Mouse (Mus musculus): ENCODE measurements around the gene Crot.
"Not testable (repeated sequence)": the region's sequence is repeated elsewhere in the genome, so short reads cannot be mapped to it uniquely, and the experiment has no call there.

The Crot gene

DNA sequence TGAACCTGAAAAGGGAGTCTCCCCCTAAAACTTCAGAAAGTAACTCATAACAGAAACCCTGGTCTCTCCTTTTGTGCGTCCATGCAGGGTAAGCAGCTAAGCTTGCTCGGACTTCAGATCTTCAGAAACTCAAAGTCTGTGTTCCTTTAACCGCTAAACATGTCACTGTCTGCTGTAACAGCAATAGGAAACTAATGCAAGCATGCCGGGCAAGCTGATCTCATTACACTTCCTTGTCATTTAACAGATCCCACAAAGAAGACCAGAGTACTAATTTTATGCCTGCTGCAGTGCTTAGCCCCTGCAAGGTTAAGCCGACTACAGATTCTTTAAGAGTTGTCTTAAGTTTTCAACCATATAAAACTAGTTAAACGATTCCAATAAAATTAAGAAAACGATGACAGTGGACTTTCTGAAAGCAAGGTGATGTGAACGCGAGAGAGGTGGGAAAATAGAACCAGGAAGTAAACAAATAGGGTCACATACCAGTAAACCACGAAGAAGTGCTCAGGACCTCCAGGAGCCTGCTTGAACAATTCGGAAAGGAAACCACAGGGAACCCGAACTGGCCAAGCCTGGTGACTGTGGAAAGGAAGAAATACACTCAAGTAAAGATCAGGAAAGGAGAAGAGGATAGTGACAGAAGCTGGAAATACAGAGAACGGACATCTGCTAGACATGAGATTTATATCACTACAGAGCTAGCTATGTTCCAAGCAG is 998 bp downstream of the Crot start:
- DNase-seq (ENCODE audit: low read depth, low spot score): no peak

DNA sequence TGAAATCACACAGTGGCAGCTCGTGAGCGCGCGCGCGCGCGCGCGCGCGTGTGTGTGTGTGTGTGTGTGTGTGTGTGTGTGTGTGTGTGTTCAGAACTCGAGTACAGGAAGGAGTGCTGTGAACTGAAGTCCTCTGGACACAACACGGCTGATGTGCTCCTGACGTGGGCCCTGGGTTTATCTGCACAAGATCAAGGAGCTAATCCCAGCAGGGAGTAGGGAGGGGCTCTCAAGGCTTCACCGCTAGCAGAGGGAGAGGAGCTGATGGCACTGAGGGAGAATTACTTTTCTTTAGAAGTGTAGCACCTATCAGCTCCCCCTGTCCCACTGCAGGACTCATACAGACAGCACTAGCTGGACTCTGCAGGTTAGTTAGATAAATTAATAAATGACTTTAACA is 5.5 kb downstream of the Crot start:
- DNase-seq (ENCODE audit: low read depth, low spot score): no peak

DNA sequence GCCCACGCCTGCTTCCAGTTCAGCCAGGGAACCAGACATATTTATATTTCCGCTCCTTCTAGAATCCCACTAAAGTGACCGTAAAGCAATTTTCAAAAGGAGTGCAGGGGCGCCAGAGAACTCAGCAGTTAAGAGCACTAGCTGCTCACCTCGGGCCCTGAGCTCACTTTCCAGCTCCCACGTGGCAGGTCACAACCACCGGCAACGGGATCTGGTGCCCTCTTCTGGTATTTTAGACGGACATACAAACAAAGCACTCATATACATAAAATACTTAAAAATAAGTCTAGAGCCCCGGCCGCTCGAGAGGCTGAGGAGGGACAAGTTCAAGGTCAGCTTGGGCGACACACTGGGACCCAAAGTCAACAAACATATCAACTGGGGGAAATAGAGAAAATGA is 6.6 kb downstream of the Crot start:
- no peak for DNase-seq (ENCODE audit: low read depth, low spot score)

DNA sequence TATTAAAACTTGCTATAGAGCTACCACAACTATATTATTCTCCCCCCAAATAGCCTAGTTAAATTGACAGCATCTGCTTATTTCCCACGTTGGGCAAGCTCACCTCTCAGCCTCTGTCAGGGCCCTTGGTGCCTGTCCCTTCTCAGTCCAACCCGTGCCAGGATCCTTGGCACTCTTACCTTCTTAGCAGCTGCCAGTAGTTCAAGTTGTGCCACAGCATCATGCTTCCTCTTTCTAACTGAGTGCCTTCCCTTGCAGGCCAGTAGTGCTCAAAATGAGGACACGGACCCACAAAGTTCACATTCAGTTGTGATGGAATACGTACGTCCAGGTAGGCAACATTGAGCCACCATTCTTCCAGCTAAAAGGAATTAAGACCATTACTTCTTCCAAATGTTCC is 9.2 kb downstream of the Crot start:
- no peak for DNase-seq (ENCODE audit: low read depth, low spot score)

DNA sequence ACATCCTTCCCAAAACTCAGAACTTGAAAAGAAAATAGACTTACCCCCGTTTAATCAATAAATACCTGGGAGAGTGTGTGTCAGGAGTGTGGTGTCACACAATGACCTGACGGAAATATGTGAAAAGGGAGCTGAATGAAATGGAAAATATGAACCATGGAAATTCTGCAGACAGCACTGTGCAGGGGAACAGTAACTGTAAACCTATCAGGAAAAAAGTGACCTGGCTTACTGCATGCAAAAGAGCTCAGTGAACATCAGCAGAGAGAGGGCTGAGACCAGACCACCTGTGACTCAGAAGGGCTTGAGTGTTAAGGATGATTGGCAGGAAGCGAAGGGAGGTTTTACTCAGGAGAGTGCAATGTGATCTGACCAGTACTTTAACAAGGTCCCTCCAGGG is 11.7 kb downstream of the Crot start:
- no peak for DNase-seq (ENCODE audit: low read depth, low spot score)

DNA sequence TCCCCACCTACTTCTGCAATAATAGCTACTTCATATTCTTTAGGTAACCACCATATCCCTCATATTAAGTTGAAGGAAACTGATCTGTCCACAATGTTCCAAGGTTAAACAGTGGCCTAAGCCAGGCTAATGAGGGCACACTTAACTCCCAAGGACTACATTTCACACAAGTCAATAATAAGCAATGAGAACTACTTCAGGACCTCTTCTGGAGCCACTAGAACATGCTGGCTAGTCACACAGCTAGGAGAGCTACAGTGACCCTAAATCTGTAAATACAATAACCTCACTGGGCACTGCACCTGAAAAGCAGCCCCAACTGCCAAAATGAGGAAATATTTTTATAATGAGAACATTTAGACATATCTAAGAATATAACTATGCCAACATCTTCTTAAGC is 22.4 kb downstream of the Crot start:
- DNase-seq (ENCODE audit: low read depth, low spot score): no peak

DNA sequence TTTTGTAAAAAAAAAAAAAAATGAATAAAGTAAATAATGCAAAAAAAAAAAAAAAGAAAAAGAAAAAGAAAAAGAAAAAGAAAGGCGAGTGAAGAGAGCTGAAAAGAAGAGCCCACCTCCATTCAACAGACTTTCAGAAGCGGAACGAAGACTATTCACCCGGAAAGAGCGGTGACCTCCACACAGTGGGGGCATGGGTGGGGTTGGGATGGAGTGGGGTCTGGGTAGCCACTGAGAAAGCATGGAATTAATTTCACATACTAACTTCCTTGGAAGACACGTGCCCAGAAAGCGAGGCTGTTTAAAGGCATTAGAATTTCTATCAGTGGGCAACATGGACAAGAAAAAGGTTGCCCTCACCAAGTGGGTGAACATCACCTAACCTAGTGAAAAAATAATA is 24.8 kb downstream of the Crot start:
- peak; percentile 6 for DNase-seq (ENCODE audit: low read depth, low spot score)

DNA sequence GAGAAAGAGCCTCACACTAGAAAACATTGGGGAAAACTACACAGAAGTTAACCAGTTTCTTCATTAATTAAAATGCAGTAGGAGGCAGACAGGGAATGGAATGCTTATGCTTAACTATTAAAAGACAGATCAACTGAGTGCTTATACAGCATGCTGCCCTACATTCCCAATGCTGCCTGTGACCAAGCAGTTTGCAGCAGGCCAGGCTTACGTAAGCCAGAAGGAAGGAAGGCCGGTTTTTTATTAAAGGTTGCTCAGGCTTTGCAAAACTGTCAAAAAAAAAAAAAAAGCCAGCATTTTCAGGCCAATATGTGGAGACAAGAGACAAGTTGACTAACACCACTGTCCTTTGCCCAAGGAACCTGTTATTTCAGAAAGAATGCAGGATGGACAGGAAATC is 26.4 kb downstream of the Crot start:
- DNase-seq (ENCODE audit: low read depth, low spot score): no peak

DNA sequence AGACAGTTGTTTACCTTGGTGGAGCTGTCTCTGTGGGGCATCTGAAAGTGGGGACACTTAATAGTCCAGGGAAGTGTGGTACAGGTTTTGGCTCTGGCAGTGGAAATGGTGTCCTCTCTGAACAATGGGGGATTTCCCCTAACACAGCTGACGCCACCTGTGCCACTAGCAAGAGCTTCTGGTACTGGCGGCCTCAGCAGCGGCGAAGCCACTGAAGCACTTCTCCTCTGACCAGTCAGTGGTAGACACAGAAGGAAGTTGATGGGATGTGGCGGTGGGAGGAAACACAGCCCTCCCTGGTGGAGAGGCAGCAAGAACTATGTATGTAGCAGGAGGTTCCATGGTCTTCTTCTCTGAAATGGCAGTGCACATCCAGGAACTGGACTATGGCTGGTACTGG is 32.6 kb downstream of the Crot start:
- no peak for DNase-seq (ENCODE audit: low read depth, low spot score)

DNA sequence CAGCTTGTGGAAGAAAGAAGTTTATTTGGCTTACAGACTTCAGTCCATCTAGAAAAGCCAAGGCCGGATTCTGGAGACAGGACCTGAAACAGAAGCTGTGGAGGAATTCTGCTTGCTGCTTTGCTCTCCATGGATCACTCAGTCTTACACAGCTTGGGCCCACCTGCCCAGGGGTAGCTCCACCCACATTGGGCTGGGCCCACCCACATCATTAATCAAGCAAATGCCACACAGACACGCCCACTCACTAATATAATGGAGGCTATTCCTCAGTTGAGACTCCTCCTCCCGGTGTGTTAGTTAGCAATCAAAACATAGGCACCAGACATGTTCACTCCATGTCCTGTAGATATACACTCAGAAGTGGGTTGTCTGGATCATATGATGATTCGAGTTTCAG is 36.6 kb downstream of the Crot start:
- DNase-seq (ENCODE audit: low read depth, low spot score): no peak

DNA sequence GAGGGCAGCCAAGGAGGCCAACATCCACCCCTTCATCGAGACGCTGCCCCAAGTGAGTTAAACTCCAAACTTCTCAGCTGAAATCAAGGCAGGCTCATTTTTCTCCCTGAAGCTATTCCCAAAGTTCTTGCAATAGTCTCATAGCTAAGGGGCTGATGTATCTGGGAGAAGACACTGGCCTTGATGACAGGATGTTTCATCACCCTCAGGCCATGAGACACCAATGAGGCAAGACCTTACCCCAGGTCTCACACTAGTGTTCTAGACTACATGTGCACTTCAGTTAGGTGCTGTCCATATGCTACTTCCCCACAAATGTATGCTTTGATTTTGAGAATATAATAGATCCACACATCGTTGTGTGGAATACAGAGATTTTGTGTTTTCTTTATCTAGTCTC is 41.6 kb downstream of the Crot start:
- DNase-seq (ENCODE audit: low read depth, low spot score): no peak

DNA sequence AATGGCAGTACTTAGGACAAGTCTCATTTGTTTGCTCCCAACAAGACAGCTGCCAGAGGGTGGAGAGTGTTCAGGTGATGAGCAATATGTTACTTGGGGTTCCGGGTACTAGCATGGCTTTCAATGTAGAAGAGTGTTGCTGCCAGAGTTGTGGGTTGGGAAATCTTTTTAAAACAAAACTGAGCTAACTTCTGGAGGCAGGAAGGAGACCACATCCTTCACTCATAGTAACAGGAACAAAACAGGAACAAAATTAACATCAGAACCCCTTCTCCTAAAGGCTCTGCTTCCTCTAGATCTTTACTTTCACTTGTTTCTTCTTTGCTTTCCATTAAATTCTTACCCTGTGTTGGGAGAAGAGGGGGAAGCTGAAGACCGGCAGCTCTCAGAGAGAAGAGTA is 43.5 kb downstream of the Crot start:
- DNase-seq (ENCODE audit: low read depth, low spot score): no peak

DNA sequence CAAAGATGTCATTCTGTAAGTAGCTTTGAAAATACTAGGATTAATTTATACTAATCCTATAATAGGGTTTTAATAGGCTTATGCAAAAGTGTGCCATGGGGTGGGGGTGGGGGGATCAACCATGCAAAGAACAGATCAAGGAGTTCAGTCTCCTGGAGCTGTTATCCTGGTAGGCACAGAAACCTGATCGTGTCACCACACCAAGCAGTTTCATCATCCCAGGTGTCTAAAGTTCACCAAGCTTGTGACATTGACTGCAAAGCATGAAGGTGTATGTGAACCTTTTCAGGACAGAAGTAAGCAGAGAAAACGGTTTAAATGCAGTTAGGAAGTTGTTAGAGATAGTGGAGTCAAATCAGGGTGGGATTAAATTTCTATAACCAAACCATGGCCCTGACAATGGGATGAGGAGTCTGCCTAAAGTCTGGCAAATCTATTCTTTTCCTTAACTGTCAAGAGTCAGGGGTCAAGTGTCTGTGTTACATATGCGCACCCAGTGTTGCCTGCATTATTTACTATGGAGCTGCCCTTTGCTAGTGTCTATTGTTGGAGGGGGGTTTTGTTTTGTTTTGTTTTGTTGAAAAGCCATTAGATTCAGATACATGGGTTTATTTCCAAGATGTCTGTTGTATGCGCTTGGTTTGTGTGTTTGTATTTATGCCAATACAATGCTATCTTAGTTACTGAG is 49.6 kb downstream of the Crot start:
- DNase-seq (ENCODE audit: low read depth, low spot score): no peak

DNA sequence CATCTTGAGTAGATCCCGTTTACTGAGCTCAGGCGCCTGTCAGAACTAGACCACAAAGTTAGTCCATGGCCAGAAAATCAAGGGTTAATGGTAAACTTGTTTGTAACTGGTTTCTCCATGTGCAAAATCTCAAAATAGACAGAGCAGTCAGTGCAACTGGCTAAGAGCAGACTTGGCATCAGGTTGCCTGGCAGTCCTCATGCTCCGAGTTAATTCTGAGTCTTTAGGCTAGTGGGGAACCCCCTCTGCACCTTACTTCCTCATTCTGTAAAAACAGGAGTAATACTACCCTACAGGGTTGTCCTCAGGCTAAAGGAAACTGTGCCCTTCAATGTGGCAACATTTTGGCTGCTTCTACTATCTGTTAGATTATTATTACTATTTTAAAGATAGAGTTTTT is 53.3 kb downstream of the Crot start:
- DNase-seq (ENCODE audit: low read depth, low spot score): no peak

DNA sequence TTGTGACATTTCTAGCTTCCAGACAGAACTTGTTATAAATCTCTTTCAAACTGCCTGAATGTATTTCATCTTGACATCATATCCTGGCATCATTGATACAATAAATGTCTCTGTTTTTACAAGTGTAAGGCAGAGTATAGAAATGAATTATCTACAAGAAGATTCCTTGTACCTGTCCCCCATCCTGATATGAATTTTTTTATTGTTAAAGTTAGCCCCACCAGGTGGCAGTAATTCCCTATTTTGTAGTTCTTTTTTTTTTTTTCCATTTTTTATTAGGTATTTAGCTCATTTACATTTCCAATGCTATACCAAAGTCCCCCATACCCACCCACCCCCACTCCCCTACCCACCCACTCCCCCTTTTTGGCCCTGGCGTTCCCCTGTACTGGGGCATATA is 55.9 kb downstream of the Crot start:
- not testable (repeated sequence) for DNase-seq (ENCODE audit: low read depth, low spot score)

DNA sequence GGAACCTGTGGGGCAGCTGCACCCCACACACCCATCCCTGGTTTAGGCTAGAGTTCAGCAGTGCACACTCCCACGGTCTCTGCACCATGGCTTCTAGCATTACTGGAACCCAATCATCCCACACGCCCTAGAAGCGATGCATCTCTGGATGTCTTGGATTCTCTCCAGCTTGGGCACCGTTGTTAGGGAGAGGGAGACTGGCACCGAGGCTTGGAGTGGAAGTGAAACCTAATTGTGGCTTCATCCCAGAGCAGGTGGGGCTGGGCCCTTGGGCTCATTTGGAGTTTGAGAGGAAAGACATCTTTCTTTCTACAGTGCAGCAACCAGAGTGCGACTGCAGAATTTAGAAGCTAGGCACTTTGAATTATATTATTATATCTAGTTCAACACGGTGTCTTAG is 59.2 kb downstream of the Crot start:
- DNase-seq (ENCODE audit: low read depth, low spot score): no peak

DNA sequence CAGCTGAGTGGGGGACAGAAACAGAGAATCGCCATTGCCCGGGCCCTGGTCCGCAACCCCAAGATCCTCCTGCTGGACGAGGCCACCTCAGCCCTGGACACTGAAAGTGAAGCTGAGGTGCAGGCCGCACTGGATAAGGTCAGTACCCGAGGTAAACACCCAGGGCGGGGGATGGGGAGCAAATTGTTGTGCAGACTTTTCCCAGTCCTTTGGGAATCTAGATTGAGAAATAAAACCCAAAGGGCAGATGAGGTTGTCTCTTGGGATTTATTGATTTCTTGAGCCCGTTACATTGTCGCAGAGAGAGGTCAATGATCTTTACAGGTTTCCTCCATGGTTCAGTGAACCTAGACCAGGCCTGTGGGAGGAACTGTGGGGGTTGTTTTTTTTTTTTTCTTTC is 68.7 kb downstream of the Crot start:
- no peak for DNase-seq (ENCODE audit: low read depth, low spot score)

DNA sequence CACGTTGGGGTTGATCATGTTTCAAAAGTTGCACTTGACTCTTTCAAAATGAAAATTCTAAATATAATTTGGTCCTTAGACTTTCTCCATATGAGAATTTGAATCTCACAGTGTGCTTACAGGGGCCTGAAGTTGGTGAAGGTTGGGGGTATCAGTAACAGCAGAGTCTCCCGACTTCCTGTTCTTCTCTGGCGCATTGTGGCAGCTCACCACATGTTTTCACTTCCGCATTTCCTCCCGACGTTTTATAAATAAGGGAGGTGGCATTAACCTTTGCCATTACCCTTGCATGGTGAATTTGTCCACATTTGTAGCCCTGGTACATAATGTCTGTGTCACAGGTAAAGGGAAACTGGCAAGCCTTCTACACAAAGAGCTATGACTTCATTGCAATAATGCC is 80.1 kb downstream of the Crot start:
- no peak for DNase-seq (ENCODE audit: low read depth, low spot score)

DNA sequence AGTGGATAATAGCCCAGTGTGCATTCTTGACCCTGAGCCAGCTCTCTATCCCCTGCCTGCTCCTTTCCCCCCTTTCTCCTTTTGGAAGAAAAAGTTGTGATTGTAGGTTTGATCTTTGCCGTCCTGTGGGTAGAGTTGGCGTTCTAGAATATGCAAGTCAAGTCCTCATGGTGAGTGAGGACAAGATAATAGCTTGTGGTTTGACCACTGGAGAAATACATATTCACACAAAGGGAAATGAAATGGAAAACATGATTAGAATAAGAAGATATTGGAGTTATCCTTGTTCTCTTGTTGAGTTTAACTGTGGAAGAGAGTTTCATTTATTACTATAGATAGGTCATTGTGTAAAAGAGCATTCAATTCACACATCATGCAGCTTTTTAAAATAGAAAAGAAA is 80.7 kb downstream of the Crot start:
- DNase-seq (ENCODE audit: low read depth, low spot score): no peak
